Mouse (Mus musculus): ENCODE results near the gene Tdrd6.

DNA sequence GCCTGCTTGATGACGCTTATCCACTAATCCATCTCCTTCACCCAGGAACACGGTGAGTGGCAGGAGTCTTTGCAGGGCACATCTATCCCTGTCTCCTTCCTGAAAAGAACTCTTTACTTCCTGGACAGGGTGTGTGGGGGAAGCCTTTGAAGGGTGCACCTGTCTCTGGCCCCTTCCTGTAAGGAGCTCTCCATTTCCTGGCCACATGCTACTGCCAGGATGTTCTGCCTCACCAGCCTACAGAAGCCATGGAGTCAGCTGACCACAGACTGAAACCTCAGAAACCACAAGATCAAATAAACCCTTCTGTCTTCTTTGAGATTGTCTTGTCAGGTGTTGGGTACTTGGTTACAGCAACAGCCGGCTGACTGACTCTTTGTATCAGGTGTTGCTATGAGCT, 15.0 kb upstream of the Tdrd6 start:
- TF ChIP-seq CTCF (IDR thresholded peaks at IDR 0.05; ENCODE audit: low read depth, low read length) (no peak), GATA1 (IDR thresholded peaks at IDR 0.05; ENCODE audit: borderline replicate concordance, low read length) (no peak), POLR2AphosphoS5 (IDR thresholded peaks at IDR 0.05; ENCODE audit: insufficient replicate concordance, low read depth, low read length) (no peak), GATA2 (IDR thresholded peaks at IDR 0.05; ENCODE audit: borderline replicate concordance, low read depth, low read length) (no peak)

Measured in G1E (cell line).